Mouse (Mus musculus) liver, adult 2 months (tissue): ENCODE results near the gene Abhd2.

Experiments used
- CTCF ChIP-seq: fragments of 200-500 bp; IDR thresholded peaks from 2 replicates; pipeline ENCODE4 v1.5.1; 2011; ENCODE audit warnings: low read depth, low read length, control low read depth
- POLR2A ChIP-seq: fragments of 200-500 bp; IDR thresholded peaks from 2 replicates; pipeline ENCODE4 v1.6.1; 2011; ENCODE audit warnings: low read length, control low read depth; ENCODE audit not compliant: insufficient read depth; ENCODE audit errors: extremely low read depth

- TF ChIP-seq CTCF = no peak
- no peak for TF ChIP-seq POLR2A
Measured at GRCm38 (mm10) chr7:79231577-79231976, 41.4 kb upstream of the Abhd2 start.
